Mouse (Mus musculus) frontal cortex, postnatal 10 days (tissue): ENCODE data around the gene Atad3a.
"Not testable (repeated sequence)": the region's sequence is repeated elsewhere in the genome, so short reads cannot be mapped to it uniquely, and the experiment has no call there.

Source experiments
- DNase-seq, 2 experiments: peaks; one replicate each; pipeline ENCODE4 v3.0.0; 2022; ENCODE audit warnings: low spot score in 2 of 2, mixed read lengths in 1 of 2

The Atad3a gene

DNA sequence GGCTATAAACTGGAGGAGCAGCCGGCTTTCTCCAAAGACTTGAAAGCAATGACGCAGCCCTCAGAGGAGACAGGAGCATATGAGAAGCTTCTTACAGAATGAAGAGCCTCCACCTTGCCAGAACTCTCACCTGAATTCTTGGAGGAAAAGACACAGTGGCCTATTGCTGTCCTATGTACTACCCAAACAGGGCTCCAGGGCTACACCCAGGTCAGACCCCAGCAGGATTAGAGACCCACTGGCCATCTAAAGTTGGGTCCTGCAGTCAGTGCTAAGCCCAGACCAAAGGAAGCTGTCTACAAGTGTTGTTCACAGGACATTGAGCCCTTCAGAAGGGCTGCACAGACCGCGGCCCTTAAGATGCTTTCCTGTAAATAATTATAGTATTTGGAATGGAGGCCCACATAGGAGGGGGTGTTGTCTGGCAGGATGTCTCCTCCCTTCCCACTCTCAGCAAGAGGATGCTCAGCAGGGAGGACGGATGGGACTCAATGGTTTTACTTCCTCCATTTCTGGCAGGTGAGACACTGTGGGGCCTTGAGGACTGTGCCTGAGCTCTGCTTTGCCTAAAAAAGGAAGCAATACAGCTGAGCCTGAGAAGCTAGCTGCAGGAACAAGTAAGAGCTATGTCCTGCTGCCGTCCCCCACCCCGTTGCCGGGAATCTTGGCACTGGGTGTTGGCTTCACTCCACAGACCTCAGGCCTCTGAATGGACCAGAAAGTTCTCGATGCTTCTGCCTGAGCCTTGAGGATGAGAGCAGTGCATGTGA is 14.3 kb upstream of the Atad3a start:
- peak in 1 of 2 experiments; percentile 77 for DNase-seq

DNA sequence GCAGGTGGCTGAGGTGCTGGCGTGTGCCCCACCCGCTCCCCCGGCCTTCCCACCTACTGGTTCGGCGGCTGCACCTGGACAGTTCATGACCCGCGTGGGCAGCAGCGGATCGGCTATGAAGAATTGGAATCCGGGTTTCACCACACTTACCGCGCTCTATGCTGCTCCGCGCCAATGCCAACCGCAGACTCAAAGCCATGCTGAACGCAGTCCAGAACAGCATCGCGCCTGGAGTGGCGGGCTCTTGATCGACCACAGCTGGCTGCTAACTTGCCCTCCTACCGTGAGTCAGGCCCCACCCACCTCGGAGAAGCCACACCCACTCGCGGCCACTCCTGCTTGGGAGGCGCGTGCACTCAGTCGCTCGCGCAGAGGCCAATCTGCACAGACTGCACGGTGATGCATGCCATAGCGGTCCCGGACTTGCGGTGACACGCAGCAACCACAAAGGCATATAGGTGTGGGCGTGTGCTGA is 13.4 kb upstream of the Atad3a start, which contains the start of gene Vwa1:
Gene Vwa1, minus strand, starts transcription at position 419 of the 475 bp plus-strand sequence.
- peak; percentile 82 to 84 for DNase-seq

DNA sequence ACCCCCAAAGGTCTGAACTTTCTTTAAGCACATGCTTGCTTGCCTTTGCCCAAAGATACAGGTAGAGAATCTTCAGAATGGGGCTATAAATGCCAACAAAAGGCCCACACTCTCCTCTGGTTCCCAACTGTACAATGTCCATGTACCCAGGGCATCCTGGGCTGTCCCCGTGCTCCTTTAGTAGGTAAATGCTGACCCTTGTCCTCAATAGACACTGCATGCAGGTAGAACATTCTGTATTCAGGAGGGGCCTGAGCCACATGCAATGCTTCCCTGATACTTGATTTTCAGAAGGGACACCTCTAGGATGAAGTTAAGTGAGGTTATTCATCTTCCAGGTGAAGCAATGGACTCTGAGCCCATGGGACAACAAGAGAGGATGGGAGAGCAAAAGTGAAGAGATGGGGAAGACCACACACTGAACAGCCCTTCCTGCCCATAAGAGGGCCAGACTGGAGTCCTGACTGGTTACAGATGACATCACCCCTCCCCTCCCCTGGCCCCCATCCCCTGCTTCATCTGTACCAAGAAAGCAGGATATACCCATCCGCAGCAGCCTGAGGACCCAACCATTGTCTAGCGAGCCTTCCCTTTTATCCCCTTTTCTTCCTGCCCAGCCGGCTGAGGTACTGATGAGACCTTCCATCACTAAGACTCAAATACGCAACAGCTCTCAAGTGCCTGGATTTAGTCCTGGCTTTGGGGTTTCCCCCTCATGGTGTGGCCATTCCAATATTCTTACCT is 12.6 kb upstream of the Atad3a start:
- no peak for DNase-seq

DNA sequence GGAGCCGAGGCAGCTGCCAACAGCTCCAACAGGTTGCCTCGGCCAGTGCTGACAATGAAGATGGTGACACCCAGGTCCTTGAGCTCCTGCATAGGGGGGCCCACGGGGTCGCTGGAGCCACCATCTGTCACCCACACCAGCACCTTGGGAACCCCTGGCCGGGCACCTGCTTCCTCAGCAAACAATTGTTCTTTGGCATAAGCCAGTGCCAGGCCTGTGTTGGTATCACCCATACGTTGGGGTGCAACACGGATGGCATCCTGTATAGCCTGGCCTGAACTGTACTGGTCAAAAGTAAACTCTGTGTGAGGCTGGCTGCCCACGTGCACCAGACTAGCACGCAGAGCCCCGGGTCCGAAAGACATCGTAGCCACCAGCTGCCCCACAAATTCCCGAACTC is 11.9 kb upstream of the Atad3a start:
- DNase-seq: no peak

DNA sequence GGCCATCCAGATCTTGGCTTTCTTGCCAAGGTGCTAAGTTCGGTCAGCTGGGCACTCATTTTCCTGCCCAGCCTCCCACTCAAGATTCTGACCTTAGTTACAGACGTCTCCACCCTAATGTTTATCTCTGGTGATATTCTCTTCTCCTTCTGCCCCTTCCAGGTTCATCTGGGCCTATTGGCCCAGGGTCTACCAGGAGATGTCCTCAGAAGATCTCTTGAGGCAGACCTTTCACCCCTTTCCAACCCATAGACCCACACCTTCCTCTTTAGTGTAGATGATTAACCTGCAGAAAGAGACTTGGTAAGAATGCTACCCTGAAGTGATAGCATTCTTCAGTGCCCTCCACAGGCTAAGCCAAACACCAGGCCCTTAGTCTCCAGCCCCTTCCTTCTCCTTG is 10.8 kb upstream of the Atad3a start:
- peak in 1 of 2 experiments; percentile 4 for DNase-seq

DNA sequence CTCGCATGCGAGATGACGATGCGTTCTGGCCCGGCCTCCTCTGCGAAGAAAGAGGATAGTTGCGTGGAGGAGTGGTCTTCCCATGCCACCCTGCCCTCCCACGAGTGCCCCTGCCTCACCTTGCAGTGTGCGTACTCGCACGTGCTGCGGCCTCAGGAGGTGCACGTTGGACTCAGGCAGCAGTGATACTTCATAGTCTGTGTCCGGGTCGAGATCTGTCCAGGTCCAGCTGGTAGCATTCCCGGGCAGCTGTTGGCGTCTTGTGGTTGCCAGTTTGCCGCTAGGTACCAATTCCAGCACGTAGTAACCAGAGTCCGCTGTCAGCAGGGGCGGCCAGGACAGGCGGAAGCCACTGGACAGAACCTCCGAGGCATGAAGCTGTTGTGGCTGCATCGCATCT is 9.7 kb upstream of the Atad3a start:
- peak in 1 of 2 experiments; percentile 41 for DNase-seq

DNA sequence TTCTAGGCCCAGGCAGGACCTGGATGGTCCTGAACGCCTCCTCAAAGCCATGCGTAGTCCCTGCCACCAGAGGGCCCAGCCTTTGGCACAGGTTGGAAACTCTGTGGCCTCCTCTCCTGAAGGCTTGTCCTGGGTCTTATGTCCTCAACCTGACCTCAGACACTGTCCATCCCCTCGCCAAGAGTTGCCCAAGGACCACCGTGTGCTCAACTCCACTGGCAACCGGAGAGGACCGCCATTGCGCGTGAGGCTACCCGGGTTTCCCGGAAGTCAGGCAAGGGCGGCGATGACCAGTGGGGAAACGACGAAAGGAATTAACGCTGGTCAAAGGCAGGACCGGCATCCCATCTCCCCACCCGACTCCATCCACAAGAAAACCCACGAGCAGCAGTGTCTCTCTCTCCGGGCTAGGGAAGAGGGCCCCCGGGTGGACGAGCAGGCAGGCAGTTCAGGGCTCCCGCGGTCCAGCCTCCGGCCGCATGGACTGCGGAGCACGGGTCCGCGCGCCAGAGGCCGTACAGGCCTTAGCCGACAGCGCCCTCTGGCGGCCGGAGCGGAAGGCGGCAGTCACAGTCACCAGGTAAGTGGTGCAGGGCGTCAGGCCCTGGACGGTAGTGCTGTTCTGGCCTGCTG is 9.1 kb upstream of the Atad3a start:
- peak; percentile 63 to 85 for DNase-seq

DNA sequence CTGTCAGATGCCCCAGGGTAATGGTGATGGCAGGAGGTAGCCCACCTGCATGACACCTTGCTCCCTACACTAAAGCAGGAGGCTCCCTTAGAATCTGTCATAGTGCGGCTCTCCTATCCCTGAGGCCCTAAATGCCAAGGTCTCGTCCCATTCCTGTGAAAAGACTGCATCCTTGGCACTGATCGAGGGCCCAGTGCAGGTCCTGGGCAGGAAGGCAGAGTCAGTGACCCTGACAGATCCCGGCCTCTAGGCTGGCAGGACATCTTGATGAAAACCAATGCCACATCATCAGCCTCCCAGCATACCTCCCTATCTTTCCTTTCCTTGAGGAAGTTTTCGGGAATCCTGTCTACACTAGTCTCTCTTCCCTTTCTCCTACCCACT is 8.6 kb upstream of the Atad3a start:
- DNase-seq: no peak

DNA sequence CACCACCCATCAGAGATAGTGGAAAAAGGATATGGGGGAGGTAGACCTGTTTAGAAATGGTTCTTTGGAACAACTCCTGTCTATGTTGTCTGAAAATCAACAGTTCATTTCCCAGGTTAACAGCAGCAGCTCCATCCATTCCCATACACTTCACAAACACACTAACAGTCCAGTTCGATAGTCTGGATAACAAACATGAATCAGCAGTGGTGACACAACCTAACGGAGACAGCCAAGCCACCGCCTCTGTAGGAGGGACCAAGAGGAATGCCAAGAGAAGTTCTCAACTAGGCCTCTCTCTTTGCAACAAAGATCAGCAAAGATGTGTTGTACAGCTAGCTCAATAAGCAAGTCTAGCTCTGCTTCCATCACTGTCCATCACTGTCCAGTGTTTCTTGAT is 1.5 kb upstream of the Atad3a start:
- no peak for DNase-seq

DNA sequence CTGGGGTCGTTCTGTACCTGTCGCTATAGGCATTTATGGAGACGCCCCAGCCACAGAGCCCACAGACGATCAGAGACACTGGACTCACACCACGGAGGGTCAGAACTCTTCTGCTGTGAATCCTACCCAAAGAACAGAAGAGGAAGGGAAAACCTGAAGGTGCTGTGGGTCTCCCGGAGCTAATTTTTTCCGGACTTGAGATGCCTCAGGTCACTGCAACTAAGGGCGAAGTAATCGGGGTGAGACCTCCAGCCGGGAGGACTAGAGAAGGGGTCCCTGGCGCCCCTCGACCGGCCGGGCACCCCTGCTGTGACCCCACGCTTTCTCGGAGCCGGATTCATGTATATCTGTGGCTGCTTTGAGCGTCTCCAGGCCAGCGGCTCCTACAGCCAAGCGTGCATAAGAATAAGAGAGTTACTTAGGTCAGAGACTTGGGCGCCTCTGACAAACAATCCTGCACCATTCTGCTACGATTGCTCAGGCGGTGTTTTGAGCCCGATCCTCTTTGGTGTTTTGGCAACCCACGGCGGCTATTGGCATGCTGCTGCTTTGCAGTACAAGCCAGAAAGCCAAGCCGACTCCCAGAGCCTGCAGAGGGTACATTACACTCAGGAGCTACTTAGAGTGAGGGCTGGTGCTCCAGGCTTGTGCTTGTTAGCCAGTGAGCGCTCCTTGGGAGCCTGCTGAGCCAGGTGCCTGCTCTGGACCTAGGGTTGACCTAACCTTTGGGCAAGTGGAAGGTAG is 635 bp upstream of the Atad3a start:
- DNase-seq: no peak

DNA sequence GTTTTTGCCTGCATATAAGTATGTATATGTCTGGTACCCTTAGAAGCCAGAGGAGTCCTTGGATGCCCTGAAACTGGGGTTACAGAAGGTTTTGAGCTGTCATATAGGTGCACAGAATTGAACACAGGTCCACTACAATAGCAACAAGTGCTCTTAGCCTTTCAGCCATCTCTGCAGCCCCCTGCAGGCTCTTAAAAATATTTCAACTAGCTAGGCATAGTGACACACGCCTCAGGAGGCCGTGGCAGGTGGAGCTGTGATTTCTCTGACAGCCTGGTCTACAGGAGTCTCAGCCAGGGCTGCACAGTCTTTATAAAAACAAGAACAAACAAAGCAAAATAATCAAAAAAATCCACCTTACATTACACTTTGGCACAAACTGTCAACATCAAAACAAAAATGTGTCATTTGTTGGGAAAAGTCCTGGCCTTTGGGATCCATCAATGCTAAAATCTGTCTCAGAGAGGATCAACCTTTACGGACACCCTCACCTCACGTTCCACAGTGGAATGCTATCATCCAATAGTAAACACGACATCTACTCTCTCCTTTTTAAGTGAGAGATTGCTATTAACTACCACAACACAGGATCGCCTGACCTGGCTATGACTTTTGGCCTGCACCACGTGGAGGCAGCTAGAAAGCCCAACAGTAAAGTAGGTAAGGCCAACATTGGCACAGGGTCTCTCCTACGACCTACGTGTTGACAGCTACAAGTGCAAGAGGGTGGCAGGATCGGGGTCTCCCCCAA is 856 bp downstream of the Atad3a start:
- no peak for DNase-seq

DNA sequence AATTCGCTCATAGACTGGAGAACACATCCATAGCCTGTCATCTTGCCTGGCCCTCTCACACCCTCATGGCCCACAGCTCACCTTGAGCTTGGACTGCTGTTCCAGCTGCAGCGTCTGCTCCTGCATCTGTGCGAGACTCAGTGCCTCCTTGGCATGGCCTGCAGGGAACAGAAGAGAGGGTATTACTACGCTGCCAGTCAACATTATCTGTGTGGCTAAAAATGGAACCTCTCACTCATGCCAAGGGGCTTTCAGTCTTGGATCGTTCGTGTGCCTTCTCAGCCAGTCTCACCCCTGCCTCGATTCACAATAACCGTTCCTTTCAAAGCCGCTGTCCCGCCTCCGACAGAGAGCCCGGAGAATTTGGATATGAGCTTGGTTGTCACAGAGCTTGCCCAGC is 3.9 kb downstream of the Atad3a start:
- no peak for DNase-seq

DNA sequence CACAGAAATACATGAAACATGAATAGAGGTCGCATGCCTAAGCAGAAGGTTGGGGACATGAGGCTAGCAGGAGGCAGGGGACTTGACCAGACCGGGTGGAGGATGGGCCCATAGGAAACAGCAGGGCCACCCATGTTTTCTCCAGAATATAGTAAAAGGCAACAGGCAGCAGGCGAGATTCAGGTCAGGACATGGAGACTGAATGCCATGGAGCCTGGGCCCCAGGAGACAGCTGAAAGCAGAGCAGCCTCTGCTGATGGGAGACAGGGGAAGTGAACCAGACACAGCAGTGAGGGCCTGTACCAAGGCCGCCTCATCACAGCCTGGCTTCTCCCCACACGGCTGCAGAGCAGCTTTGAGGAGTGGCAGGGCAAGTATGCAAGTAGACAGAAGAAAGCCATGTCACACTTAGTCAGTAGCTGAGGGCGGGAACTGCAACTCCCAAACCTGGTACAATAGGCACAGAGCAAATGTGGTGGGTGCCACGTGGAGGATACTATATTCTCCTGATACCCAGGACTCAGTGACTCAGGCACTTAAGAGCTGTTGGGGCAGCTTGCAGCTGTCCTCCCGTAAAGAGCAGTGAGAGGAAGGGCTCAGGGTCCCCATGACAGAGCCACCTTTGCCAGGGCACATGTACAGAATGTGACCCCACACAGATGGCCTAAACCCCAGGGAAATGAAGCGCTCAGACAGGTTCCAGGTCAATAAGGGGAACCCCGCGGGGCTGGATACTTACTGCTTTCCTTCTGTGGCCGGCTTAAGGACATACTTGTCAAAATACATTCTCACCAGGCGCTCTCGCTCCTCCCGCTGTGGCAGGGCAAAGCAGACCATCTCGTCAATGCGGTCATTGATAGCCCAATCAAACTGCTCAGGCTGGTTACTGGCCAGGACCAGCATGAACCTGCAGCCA is 14.1 kb downstream of the Atad3a start:
- no peak for DNase-seq

DNA sequence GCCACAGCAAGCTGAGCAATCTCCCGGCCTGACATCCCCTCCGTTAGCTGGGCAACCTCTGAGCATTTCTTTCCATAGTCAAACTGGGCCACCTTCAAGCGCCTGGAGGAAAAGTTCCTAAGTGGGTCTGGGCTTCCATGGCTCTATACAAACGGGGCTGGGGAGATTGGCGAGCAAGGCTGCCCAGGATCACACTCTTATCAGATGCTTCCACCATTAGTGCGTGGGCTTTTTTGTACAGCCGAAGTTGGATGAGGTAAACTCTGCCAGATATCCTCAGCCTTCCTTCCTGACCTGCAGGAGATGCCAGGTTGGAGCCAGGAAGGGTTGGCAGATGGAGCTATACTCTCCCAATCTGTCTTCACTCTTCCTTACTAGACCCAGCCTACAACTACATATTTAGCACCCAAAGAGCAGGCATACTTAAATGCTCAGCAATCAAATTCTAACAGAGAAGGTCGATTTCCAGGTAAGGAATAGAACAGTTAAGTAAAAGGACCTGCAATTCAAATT is 14.8 kb downstream of the Atad3a start:
- DNase-seq: no peak

DNA sequence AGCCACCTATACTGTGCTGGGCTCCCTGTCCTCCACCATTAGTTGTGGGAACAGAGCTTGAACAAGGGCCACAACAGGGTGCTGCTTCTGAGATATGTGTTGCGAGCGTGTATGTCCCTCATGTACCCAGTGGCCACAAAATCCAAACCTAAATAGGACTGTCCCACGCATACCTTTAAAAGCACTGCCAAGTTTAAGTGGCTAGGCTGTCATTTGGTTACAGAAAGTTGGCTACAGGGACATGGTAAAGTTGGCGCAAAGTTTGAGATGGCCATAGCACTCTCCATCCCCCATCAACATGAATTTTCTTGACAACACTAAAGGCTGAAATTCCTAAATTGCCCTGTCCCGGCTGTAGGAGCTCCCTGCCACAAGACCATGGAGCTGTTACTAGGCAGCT is 15.8 kb downstream of the Atad3a start:
- DNase-seq: no peak

DNA sequence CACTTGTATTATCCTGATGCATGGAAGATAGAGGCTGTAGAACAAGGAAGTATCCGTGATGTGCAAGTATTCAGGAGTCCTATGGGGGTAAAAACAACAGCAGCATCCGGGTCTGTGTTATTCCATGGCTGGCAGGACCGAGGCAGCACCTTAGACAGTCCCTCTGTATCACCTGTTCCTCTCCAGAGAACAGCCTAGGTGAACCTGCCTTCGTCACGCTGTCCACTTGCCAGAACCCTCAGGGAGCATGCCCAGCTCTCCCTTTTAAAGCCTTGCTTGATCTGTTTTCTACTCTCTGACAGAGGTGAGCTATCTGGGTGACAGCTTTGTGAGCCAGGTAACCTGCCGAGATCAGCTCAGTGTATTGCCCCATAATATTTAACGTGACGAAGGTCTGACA is 16.4 kb downstream of the Atad3a start:
- no peak for DNase-seq

DNA sequence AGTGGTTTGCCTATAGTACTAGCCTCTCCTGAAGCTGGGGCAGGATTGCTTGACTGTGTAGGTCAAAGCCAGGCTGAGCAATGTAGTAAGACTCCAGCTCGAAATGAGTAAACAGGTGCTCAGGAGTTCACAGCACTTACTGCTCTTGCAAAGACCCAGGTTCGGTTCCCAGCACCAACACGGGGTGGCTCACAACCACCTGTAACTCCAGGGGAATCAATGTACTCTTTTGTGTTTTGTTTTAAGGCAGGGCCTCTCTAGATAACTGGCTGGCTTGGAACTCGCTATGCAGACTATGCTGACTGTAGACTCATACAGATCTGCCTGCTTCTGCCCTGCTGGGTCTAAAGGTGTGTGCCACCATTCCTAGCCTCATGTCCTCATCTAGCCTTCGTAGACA is 18.2 kb downstream of the Atad3a start:
- no peak for DNase-seq

DNA sequence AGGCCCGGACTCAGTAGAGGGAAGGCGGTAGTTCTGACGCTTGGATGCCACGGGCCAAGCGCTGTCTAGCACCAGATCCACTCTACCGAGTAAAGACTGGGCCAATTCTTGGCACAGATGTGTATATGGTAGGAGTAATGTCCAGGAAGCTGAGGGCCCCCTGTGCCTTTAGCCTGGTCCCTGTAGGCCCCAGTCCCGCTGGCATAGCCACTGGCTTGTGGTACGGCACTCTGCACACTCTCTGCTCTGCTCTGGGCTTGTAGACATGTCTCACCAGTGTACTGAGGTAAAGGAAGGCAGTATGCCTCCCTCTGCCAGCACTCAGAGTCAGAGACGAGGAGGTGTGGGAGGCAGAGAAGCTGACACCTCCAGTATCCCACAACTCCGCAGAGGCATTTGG is 20.2 kb downstream of the Atad3a start:
- not testable (repeated sequence) for DNase-seq

DNA sequence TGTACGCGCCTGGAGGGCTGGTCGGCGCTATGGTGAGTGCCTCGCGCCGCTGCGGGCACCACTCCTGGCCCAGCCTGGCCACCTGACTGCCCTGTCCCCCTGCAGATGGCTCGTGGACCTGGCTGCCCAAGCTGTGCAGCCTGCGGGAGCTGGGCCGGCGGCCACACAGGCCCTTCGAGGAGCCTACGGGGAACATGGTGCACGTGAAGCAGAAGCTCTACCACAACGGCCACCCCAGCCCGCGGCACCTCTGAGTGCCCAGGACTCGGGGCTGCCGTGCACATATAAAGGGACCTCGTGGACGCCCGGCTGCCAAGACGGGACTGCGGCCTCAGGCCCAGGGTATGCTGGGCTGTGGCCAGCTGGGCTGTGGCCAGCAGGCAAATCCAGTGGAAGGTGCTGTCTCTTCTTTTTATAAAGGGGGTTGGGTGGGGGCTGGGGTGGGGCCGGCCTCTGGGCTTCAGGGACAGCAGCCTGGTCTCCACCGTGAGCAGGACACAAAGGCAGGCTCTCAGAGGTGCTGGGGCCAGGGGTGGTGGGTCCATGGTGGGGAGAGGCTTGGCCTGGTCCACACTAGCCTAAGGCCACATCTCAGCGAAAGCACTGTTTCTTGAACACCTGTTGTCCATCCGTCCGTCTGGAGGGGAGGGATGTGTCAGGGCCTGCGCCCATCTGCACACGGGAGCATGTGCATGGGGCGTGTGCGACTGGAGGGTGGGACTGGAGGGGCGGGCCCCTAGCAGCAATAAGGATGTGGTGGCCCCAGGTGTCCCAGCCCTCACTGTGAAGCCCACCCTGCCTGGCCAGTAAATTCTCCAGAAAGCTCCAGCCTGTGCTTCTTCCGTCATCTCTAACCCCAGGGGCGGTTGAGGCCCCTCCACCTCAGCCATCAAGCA is 20.9 kb downstream of the Atad3a start:
- peak in 1 of 2 experiments; percentile 22 for DNase-seq
